Mouse (Mus musculus) olfactory bulb, adult 2 months (tissue): ENCODE measurements around the gene Tnn. TPM values are rescaled to one million over a fixed set of nuclear protein-coding genes. Genes with fewer than 3 reads are reported as not detected.

Experiments used
- H3K27ac ChIP-seq: fragments of 200-500 bp; 2 replicates; pipeline ENCODE4 v1.5.1; 2012; ENCODE audit warnings: low read depth, low read length; ENCODE audit not compliant: insufficient read depth
- H3K4me1 ChIP-seq: fragments of 200-500 bp; 2 replicates; pipeline ENCODE4 v1.6.1; 2012; ENCODE audit warnings: low read length; ENCODE audit not compliant: control insufficient read depth, insufficient read depth
- H3K4me3 ChIP-seq: fragments of 200-500 bp; 2 replicates; pipeline ENCODE4 v1.5.1; 2012; ENCODE audit warnings: mild to moderate bottlenecking, low read depth, low read length, moderate library complexity; ENCODE audit not compliant: insufficient read depth
- CTCF ChIP-seq: fragments of 200-500 bp; IDR thresholded peaks from 2 replicates; pipeline ENCODE4 v1.5.1; 2012; ENCODE audit warnings: low read depth, mild to moderate bottlenecking, low read length, moderate library complexity; ENCODE audit not compliant: insufficient read depth
- POLR2A ChIP-seq: fragments of 200-500 bp; IDR thresholded peaks from 2 replicates; pipeline ENCODE4 v1.6.1; 2012; ENCODE audit warnings: mild to moderate bottlenecking, low read depth, low read length, moderate library complexity; ENCODE audit not compliant: insufficient read depth
- WGBS: fragments of 180-500 bp; shearing (Covaris S2); methylation state at CpG from one replicate; pipeline ENCODE4 v1.1.7; 2018; 5-methylcytosine and 5-hydroxymethylcytosine counted together
- polyA plus RNA-seq: library from polyadenylated mRNA; stranded (reverse); fragments of >200 nt; gene quantifications from 2 replicates; pipeline ENCODE4 v1.2.4, GENCODE M21; 2012; ENCODE audit warnings: low replicate concordance; ENCODE audit not compliant: missing spikeins, insufficient read depth, insufficient read length

The Tnn gene
- polyA plus RNA-seq, 1 experiment = not detected

DNA sequence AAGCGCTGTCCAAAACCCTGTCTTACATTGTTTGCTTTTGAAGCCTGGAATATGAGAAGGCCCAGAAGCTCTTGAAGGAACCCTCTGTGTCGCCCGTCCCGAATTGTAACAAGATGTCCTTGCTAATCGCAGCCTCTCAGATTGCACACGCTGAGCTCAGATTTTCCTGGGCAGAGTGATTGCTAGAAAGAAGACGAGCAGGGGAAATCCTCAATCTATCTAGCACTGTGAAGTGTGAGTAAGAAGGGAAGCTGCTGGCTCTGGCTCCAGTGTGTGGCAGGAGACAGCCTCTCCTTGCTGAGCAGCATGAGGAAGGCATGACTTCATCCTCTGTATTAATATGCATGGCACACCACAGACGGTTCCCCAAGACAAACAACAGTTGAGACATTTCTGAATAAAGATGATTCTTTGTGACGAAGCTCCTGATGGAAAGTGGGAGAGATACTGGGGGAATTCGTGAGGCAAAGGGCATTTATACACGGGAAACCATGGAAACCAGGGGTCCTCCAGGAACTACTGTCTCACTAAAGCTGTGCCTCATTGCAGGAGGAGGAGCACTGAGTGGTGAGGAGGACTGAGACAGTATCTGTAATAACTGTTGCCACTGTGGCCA is 4.0 kb downstream of the Tnn start:
- TF ChIP-seq POLR2A (no peak), CTCF (no peak)
- no peak overlapping the region for H3K4me3 ChIP-seq
- H3K4me1 ChIP-seq = peaks cover 6% of the 10 kb centered on the region
- WGBS = 53% methylated on average over 11 of the region's 11 CpGs
- no peak overlapping the region for H3K27ac ChIP-seq

DNA sequence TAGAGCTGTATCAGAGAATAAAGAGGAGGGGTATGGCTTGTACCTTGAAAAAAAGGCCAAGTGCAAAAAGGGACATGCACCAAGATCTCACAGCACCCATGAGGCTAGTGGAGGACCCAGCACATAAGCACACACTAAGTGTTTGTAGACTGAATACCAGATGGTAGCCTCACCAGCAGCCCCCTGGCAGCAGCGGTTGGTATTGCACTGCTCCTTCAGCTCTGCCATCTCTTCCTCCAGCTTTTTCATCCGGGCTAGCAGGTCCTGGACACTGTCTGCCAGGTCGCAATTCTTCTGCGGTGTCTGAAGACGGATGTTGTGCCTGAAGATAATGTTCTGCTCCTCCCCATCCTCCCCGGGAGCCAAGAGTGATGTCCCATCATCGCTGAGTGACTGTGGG is 6.1 kb downstream of the Tnn start:
- Histone ChIP-seq H3K4me1 (no peaks in the 10 kb centered on the region), H3K27ac (no peak overlapping the region), H3K4me3 (no peak overlapping the region)
- TF ChIP-seq POLR2A (no peak), CTCF (no peak)
- 91% methylated on average over 7 of the region's 7 CpGs for WGBS

DNA sequence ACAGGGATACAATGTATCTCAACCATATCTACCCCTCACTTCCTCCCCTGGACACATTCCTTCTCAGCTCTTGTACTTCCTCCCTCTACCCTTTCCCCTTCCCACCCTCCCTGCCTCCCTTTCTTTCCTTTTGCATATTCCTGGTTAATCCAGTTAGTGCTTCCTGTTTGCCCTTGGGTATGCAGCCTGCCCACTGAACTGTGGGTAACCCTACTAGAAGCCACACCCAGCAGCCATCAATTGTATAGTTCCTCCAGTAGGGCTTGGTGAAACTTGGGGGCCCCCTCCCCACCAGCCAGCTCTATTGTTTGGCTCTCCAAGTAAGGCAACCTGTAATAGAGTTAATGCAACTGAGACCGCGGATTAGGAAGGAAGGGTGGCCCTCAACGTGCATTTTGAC is 7.8 kb downstream of the Tnn start:
- H3K27ac ChIP-seq = no peak overlapping the region
- TF ChIP-seq POLR2A = no peak
- no peak for TF ChIP-seq CTCF
- H3K4me3 ChIP-seq = no peak overlapping the region
- H3K4me1 ChIP-seq = no peaks in the 10 kb centered on the region
- 74% methylated on average over 3 of the region's 3 CpGs for WGBS

DNA sequence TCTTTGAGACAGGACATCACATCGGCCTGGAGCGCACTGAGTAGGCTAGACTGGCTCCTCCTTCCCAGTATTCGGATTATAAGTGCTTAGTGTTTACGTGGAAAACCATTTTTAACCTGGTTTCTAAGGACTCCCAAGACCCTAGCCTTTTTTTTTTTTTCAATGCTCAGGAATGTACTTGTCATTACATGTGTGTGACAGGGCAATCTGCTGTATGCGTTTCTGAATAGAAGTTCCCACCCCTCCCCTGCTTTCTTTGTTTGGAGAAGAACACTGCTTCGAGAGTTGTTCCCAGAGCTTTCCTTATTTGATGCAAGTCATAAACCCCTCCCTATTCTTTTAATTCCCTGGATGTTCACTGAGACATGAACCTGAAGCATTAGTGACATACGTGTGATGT is 9.0 kb downstream of the Tnn start:
- no peak overlapping the region for H3K4me3 ChIP-seq
- WGBS = 88% methylated on average over 7 of the region's 7 CpGs
- H3K27ac ChIP-seq = no peak overlapping the region
- H3K4me1 ChIP-seq = no peaks in the 10 kb centered on the region
- TF ChIP-seq CTCF = no peak
- TF ChIP-seq POLR2A = no peak

DNA sequence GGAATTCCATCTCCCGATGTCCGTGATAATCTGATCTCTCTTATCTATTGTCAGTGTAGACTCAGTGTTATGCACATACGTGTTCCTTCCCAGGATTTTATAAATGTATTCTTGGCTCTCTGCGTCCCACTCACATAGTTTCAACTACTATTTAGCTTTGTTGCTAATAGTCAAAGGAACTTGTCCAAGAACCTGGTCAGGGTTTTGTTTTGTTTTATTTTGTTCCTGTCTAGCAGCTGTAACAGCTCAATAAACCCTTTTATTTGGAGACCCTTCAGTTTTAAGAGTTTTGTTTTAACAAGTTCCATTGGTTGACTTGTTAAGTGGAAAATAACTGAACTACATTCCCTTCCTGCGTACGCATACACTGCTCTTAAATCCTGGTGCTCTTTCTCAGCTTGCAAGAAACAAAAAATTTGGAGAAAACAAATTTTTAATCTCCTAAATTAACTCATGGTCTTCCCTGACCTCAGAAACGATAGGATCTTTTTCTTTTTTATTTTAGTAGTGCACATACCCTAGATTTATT is 17.0 kb downstream of the Tnn start:
- 72% methylated on average over 7 of the region's 7 CpGs for WGBS
- H3K4me3 ChIP-seq = no peak overlapping the region

DNA sequence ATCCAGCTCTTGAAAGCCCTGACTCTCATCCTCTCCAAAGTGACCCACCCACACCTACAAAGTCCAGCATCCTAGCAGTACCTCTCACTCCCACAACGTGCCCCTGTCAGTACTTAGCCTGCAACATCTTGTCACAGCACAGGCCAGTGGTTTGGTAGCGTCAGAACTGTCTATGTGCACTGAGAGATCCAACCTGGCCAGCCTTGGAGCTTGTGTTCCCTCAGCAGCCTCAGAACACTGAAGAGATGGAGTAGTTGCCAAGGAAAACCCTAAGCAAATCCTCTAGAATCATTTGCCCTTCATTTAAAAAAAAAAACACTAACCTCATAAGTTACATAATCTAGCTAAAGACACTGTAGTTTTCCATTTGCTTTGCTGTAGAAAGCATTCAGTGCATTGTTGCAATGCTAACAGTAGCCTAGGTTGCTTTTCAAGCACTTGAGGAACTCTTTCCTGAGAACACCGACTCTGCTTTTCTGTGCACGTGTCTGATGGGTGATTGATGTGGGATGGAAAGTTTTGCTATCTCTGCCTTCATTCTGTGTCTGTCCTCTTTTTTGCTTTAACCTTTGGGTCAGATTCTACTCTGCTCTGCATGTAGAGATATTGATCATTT is 19.8 kb downstream of the Tnn start:
- Histone ChIP-seq H3K4me3 (no peak overlapping the region), H3K27ac (no peak overlapping the region), H3K4me1 (no peaks in the 10 kb centered on the region)
- 72% methylated on average over 4 of the region's 4 CpGs for WGBS
- TF ChIP-seq POLR2A (no peak), CTCF (no peak)

More for the DNA sequence above, 17.0 kb downstream of the Tnn start:
- Histone ChIP-seq H3K4me1 (no peaks in the 10 kb centered on the region), H3K27ac (no peak overlapping the region)
- TF ChIP-seq POLR2A (no peak), CTCF (no peak)

DNA sequence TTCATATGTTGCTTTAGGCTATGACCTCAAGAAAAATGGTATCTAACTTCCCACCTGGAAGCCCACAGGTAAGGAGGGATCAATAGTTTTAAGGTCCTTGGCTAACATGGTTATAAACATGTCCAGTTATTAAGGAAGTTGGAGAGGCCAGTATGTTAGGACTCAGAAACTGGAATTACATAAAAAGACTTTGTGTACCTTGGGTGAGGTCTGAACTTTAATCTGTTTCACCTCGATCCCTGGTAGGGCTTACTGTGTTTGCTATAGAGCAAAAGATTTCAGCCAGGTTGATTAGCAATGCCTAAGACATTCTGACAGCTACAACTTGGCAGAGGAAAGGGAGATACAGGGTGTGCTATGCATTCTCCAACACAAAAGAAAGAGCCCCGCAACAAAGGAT is 29.4 kb downstream of the Tnn start:
- WGBS = 84% methylated on average over 2 of the region's 2 CpGs
- no peak overlapping the region for H3K27ac ChIP-seq
- TF ChIP-seq CTCF (no peak), POLR2A (no peak)
- no peaks in the 10 kb centered on the region for H3K4me1 ChIP-seq
- H3K4me3 ChIP-seq = no peak overlapping the region

DNA sequence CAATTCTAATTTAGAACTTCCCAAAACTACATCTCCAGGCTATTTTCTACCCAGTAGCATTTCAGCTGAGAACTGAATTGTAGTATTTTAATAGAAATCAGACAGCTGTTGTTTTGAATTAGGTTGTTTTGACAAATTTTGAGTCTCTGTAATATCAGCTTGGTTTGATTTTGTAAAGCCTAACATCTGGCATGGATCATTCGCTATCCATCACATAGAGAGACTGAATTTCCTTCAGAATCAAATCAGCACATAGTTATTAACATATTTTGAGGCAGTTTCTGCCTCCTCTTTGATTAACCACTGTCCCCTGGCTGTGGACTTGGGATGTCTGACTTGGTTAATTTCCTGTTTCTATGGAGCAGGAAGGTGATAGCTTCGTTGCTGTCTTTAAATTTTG is 44.8 kb downstream of the Tnn start:
- H3K4me3 ChIP-seq = no peak overlapping the region
- WGBS = 72% methylated on average over 2 of the region's 2 CpGs
- TF ChIP-seq POLR2A (no peak), CTCF (no peak)

DNA sequence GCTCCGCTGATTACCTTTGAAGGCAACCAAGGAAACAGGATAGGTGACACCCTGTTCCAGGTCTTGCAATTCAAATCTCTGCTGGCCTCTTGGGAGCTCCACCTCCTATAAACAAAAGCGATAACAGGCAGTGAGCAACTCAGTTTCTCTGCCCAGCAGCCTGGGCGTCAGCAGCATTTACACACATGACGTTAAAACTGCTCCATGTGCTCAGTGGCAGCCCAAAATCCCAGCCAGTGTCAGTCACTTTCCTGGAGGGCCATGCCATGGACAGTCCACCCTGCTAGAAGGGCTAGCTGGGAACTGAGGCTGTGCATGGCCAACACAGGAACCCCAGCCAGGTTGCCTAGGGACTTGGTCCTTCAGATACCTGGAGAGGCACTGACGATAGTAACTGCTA is 48.0 kb downstream of the Tnn start:
- Histone ChIP-seq H3K4me3 (no peak overlapping the region), H3K27ac (no peak overlapping the region), H3K4me1 (no peaks in the 10 kb centered on the region)
- 94% methylated on average over 5 of the region's 5 CpGs for WGBS
- TF ChIP-seq CTCF (no peak), POLR2A (no peak)

More for the DNA sequence above, 44.8 kb downstream of the Tnn start:
- Histone ChIP-seq H3K4me1 (no peaks in the 10 kb centered on the region), H3K27ac (no peak overlapping the region)
